Mouse (Mus musculus) stomach, embryonic 14.5 days (tissue): ENCODE measurements at regions not wholly inside any gene's neighbourhood (a gene's known extent, or its start where the extent isn't known, plus 50 kb on each side); places are given as distances from the start of the nearest gene placed in this dataset.

Source experiments
- ATAC-seq: fragments of 200-750 bp; cut with Nextera tagmentation; 2 replicates; pipeline ENCODE4 v1.8.0; 2017; ENCODE audit warnings: low read depth, moderate TSS enrichment; ENCODE audit not compliant: insufficient number of reproducible peaks, insufficient read depth, low FRiP score
- H3K27ac ChIP-seq: fragments of 300-500 bp; sonication (generic); 2 replicates; pipeline ENCODE4 v1.5.1; 2014; ENCODE audit warnings: mild to moderate bottlenecking, low read length, moderate library complexity, mixed read lengths
- H3K27me3 ChIP-seq: fragments of 300-500 bp; sonication (generic); 2 replicates; pipeline ENCODE4 v1.6.1; 2014; ENCODE audit warnings: low read length, control low read depth, mixed read lengths; ENCODE audit not compliant: control insufficient read depth, insufficient read depth
- H3K36me3 ChIP-seq: fragments of 300-500 bp; sonication (generic); 2 replicates; pipeline ENCODE4 v1.6.1; 2014; ENCODE audit warnings: mild to moderate bottlenecking, control low read depth, low read length, moderate library complexity, mixed read lengths; ENCODE audit not compliant: control insufficient read depth, insufficient read depth
- H3K4me1 ChIP-seq: fragments of 300-500 bp; sonication (generic); 2 replicates; pipeline ENCODE4 v1.6.1; 2014; ENCODE audit warnings: low read length, control low read depth, mixed read lengths; ENCODE audit not compliant: control insufficient read depth, insufficient read depth
- H3K4me2 ChIP-seq: fragments of 300-500 bp; sonication (generic); replicated peaks from 2 replicates; pipeline ENCODE4 v1.6.1; 2014; ENCODE audit warnings: low read depth, low read length, control low read depth
- H3K4me3 ChIP-seq: fragments of 300-500 bp; sonication (generic); 2 replicates; pipeline ENCODE4 v1.5.1; 2014; ENCODE audit warnings: low read depth, low read length, control low read depth
- H3K9ac ChIP-seq: fragments of 300-500 bp; sonication (generic); replicated peaks from 2 replicates; pipeline ENCODE4 v1.6.1; 2014; ENCODE audit warnings: low read depth, mild to moderate bottlenecking, control low read depth, low read length, moderate library complexity, mixed read lengths
- H3K9me3 ChIP-seq: fragments of 300-500 bp; sonication (generic); 2 replicates; pipeline ENCODE4 v1.6.1; 2016; ENCODE audit warnings: low read depth, low read length, control low read depth; ENCODE audit not compliant: control insufficient read depth
- WGBS: fragments of 180-500 bp; shearing (Covaris S2); extraction: QIAGEN DNeasy Blood & Tissue Kit; methylation state at CpG from one replicate; pipeline ENCODE4 v1.1.7; 2014; 5-methylcytosine and 5-hydroxymethylcytosine counted together

- Histone ChIP-seq H3K4me2 (no peak overlapping the region), H3K4me3 (no peak overlapping the region), H3K4me1 (no peaks in the 10 kb centered on the region), H3K36me3 (no peaks in the 10 kb centered on the region), H3K9ac (no peak overlapping the region), H3K27ac (no peak overlapping the region), H3K9me3 (no peaks in the 10 kb centered on the region), H3K27me3 (no peaks in the 10 kb centered on the region)
- ATAC-seq, result no peak
- WGBS, result 71% methylated on average over 5 of the region's 5 CpGs
Measured at GRCm38 (mm10) chr14:97086363-97087309, 567.7 kb upstream of the Klhl1 start.

- H3K9me3 ChIP-seq, result no peaks in the 10 kb centered on the region
- no peak overlapping the region for H3K27ac ChIP-seq
- H3K27me3 ChIP-seq, result no peaks in the 10 kb centered on the region
- H3K4me1 ChIP-seq, result no peaks in the 10 kb centered on the region
- no peak for ATAC-seq
- 86% methylated on average over 3 of the region's 3 CpGs for WGBS
- no peaks in the 10 kb centered on the region for H3K36me3 ChIP-seq
- H3K4me2 ChIP-seq, result no peak overlapping the region
- H3K4me3 ChIP-seq, result no peak overlapping the region
- H3K9ac ChIP-seq, result no peak overlapping the region
Measured at GRCm38 (mm10) chr14:97074808-97075207, 555.9 kb upstream of the Klhl1 start.

- no peaks in the 10 kb centered on the region for H3K27me3 ChIP-seq
- 43% methylated on average over 3 of the region's 3 CpGs for WGBS
- ATAC-seq, result no peak
Measured at GRCm38 (mm10) chr14:97068770-97069169, 549.9 kb upstream of the Klhl1 start.

GRCm38 (mm10) chr14:97068313-97068712, 549.4 kb upstream of the Klhl1 start:
- Histone ChIP-seq H3K4me1 (no peaks in the 10 kb centered on the region), H3K9ac (no peak overlapping the region), H3K4me2 (no peak overlapping the region), H3K9me3 (no peaks in the 10 kb centered on the region), H3K27ac (no peak overlapping the region), H3K27me3 (no peaks in the 10 kb centered on the region), H3K36me3 (no peaks in the 10 kb centered on the region), H3K4me3 (no peak overlapping the region)
- ATAC-seq, result no peak
- 47% methylated on average over 5 of the region's 5 CpGs for WGBS

More at GRCm38 (mm10) chr14:97068770-97069169, 549.9 kb upstream of the Klhl1 start:
- H3K9me3 ChIP-seq, result no peaks in the 10 kb centered on the region
- no peaks in the 10 kb centered on the region for H3K36me3 ChIP-seq
- H3K4me2 ChIP-seq, result no peak overlapping the region
- H3K27ac ChIP-seq, result no peak overlapping the region
- H3K9ac ChIP-seq, result no peak overlapping the region
- no peaks in the 10 kb centered on the region for H3K4me1 ChIP-seq
- no peak overlapping the region for H3K4me3 ChIP-seq

GRCm38 (mm10) chr14:97045321-97045720, 526.4 kb upstream of the Klhl1 start:
- H3K27ac ChIP-seq, result no peak overlapping the region
- H3K27me3 ChIP-seq, result no peaks in the 10 kb centered on the region
- H3K9ac ChIP-seq, result no peak overlapping the region
- no peak for ATAC-seq
- no peaks in the 10 kb centered on the region for H3K9me3 ChIP-seq
- H3K4me2 ChIP-seq, result no peak overlapping the region
- no peak overlapping the region for H3K4me3 ChIP-seq
- H3K36me3 ChIP-seq, result no peaks in the 10 kb centered on the region
- H3K4me1 ChIP-seq, result no peaks in the 10 kb centered on the region

GRCm38 (mm10) chr14:97039850-97040249, 520.9 kb upstream of the Klhl1 start:
- H3K4me3 ChIP-seq, result no peak overlapping the region
- H3K27me3 ChIP-seq, result no peaks in the 10 kb centered on the region
- no peaks in the 10 kb centered on the region for H3K4me1 ChIP-seq
- no peak overlapping the region for H3K27ac ChIP-seq
- no peak for ATAC-seq
- H3K9ac ChIP-seq, result no peak overlapping the region
- H3K9me3 ChIP-seq, result no peaks in the 10 kb centered on the region
- H3K4me2 ChIP-seq, result no peak overlapping the region
- no peaks in the 10 kb centered on the region for H3K36me3 ChIP-seq
- 84% methylated on average over 3 of the region's 3 CpGs for WGBS

GRCm38 (mm10) chr14:97028528-97028927, 509.6 kb upstream of the Klhl1 start:
- Histone ChIP-seq H3K4me1 (no peaks in the 10 kb centered on the region), H3K27me3 (no peaks in the 10 kb centered on the region), H3K9ac (no peak overlapping the region), H3K27ac (no peak overlapping the region), H3K4me3 (no peak overlapping the region), H3K36me3 (no peaks in the 10 kb centered on the region), H3K9me3 (no peaks in the 10 kb centered on the region), H3K4me2 (no peak overlapping the region)
- ATAC-seq, result no peak
- 76% methylated on average over 4 of the region's 4 CpGs for WGBS

GRCm38 (mm10) chr14:97006294-97006693, 487.4 kb upstream of the Klhl1 start:
- 67% methylated on average over 3 of the region's 3 CpGs for WGBS

GRCm38 (mm10) chr14:96995081-96995480, 476.2 kb upstream of the Klhl1 start:
- H3K27me3 ChIP-seq, result no peaks in the 10 kb centered on the region
- no peak overlapping the region for H3K27ac ChIP-seq
- no peak overlapping the region for H3K4me2 ChIP-seq
- H3K36me3 ChIP-seq, result no peaks in the 10 kb centered on the region
- no peak overlapping the region for H3K9ac ChIP-seq
- WGBS, result 26% methylated on average over 3 of the region's 3 CpGs
- no peak for ATAC-seq
- H3K4me1 ChIP-seq, result no peaks in the 10 kb centered on the region
- no peaks in the 10 kb centered on the region for H3K9me3 ChIP-seq
- H3K4me3 ChIP-seq, result no peak overlapping the region

More at GRCm38 (mm10) chr14:97006294-97006693, 487.4 kb upstream of the Klhl1 start:
- H3K4me3 ChIP-seq, result no peak overlapping the region
- no peak overlapping the region for H3K9ac ChIP-seq
- H3K4me1 ChIP-seq, result no peaks in the 10 kb centered on the region
- H3K27ac ChIP-seq, result no peak overlapping the region
- no peak overlapping the region for H3K4me2 ChIP-seq
- H3K36me3 ChIP-seq, result no peaks in the 10 kb centered on the region
- no peak for ATAC-seq
- H3K9me3 ChIP-seq, result no peaks in the 10 kb centered on the region
- no peaks in the 10 kb centered on the region for H3K27me3 ChIP-seq
